Mouse (Mus musculus): ENCODE results near the gene Apoa2. TPM values are rescaled to one million over a fixed set of nuclear protein-coding genes. Genes with fewer than 3 reads are reported as not detected.

The Apoa2 gene
- total RNA-seq, 2 experiments from 2014 or later, result 3.7 to 6.9 TPM

Other genes starting within 250 kb of the Apoa2 start
- gene Fcgr2b, start 248.5 kb upstream of the Apoa2 start, total RNA-seq (2014; fragmentation: Nextera tagmentation), result 106 and 115 TPM in 2 replicates
- 106 and 143 TPM in 2 replicates for gene Fcgr2b, start 248.5 kb upstream of the Apoa2 start, total RNA-seq (2017)
- 0.58 and 2.9 TPM in 2 replicates for gene Fcgr4, start 206.1 kb upstream of the Apoa2 start, total RNA-seq (2014; fragmentation: Nextera tagmentation)
- 3.1 and 3.5 TPM in 2 replicates for gene Fcgr4, start 206.1 kb upstream of the Apoa2 start, total RNA-seq (2017)
- 274 and 310 TPM in 2 replicates for gene Fcgr3, start 160.1 kb upstream of the Apoa2 start, total RNA-seq (2014; fragmentation: Nextera tagmentation)
- 498 and 520 TPM in 2 replicates for gene Fcgr3, start 160.1 kb upstream of the Apoa2 start, total RNA-seq (2017)
- gene Cfap126, start 111.1 kb upstream of the Apoa2 start, total RNA-seq (2014; fragmentation: Nextera tagmentation), result 1.7 and 3.8 TPM in 2 replicates
- 0.47 and 1.5 TPM in 2 replicates for gene Cfap126, start 111.1 kb upstream of the Apoa2 start, total RNA-seq (2017)
- gene Sdhc, start 74.5 kb upstream of the Apoa2 start, total RNA-seq (2014; fragmentation: Nextera tagmentation), result 119 and 151 TPM in 2 replicates
- gene Sdhc, start 74.5 kb upstream of the Apoa2 start, total RNA-seq (2017), result 110 and 112 TPM in 2 replicates
- 2.0 TPM in 1 of 2 replicates, not detected in the other for gene Mpz, start 74.3 kb upstream of the Apoa2 start, total RNA-seq (2014; fragmentation: Nextera tagmentation)
- gene Mpz, start 74.3 kb upstream of the Apoa2 start, total RNA-seq (2017), result not detected in 2 replicates
- 11.7 and 11.8 TPM in 2 replicates for gene Pcp4l1, start 28.8 kb upstream of the Apoa2 start, total RNA-seq (2014; fragmentation: Nextera tagmentation)
- gene Pcp4l1, start 28.8 kb upstream of the Apoa2 start, total RNA-seq (2017), result 13.7 TPM in 2 replicates
- gene Nr1i3, start 11.1 kb upstream of the Apoa2 start, total RNA-seq (2014; fragmentation: Nextera tagmentation), result not detected in 2 replicates
- gene Nr1i3, start 11.1 kb upstream of the Apoa2 start, total RNA-seq (2017), result 0.10 and 0.17 TPM in 2 replicates
- 30.1 and 30.3 TPM in 2 replicates for gene Tomm40l, start 2.5 kb upstream of the Apoa2 start, total RNA-seq (2014; fragmentation: Nextera tagmentation)
- 20.7 and 21.2 TPM in 2 replicates for gene Tomm40l, start 2.5 kb upstream of the Apoa2 start, total RNA-seq (2017)
- 327 and 359 TPM in 2 replicates for gene Fcer1g, start 9.3 kb downstream of the Apoa2 start, total RNA-seq (2014; fragmentation: Nextera tagmentation)
- 143 and 171 TPM in 2 replicates for gene Fcer1g, start 9.3 kb downstream of the Apoa2 start, total RNA-seq (2017)
- not detected in 2 replicates for gene Adamts4, start 25.4 kb downstream of the Apoa2 start, total RNA-seq (2014; fragmentation: Nextera tagmentation)
- gene Adamts4, start 25.4 kb downstream of the Apoa2 start, total RNA-seq (2017), result not detected in 2 replicates
- 270 and 271 TPM in 2 replicates for gene Ndufs2, start 26.3 kb downstream of the Apoa2 start, total RNA-seq (2014; fragmentation: Nextera tagmentation)
- 358 and 391 TPM in 2 replicates for gene Ndufs2, start 26.3 kb downstream of the Apoa2 start, total RNA-seq (2017)
- gene B4galt3, start 45.3 kb downstream of the Apoa2 start, total RNA-seq (2014; fragmentation: Nextera tagmentation), result 24.7 and 25.6 TPM in 2 replicates
- gene B4galt3, start 45.3 kb downstream of the Apoa2 start, total RNA-seq (2017), result 14.7 and 19.0 TPM in 2 replicates
- 22.5 and 37.6 TPM in 2 replicates for gene Ppox, start 56.1 kb downstream of the Apoa2 start, total RNA-seq (2014; fragmentation: Nextera tagmentation)
- 16.8 and 25.3 TPM in 2 replicates for gene Ppox, start 56.1 kb downstream of the Apoa2 start, total RNA-seq (2017)
- gene Usp21, start 62.9 kb downstream of the Apoa2 start, total RNA-seq (2014; fragmentation: Nextera tagmentation), result 34.7 and 37.6 TPM in 2 replicates
- gene Usp21, start 62.9 kb downstream of the Apoa2 start, total RNA-seq (2017), result 20.0 and 22.8 TPM in 2 replicates
- gene Ufc1, start 70.0 kb downstream of the Apoa2 start, total RNA-seq (2014; fragmentation: Nextera tagmentation), result 142 and 143 TPM in 2 replicates
- gene Ufc1, start 70.0 kb downstream of the Apoa2 start, total RNA-seq (2017), result 108 and 113 TPM in 2 replicates
- 16.4 and 17.1 TPM in 2 replicates for gene Dedd, start 104.1 kb downstream of the Apoa2 start, total RNA-seq (2014; fragmentation: Nextera tagmentation)
- 12.9 and 16.8 TPM in 2 replicates for gene Dedd, start 104.1 kb downstream of the Apoa2 start, total RNA-seq (2017)
- gene Nit1, start 120.6 kb downstream of the Apoa2 start, total RNA-seq (2014; fragmentation: Nextera tagmentation), result 28.1 and 30.3 TPM in 2 replicates
- 24.6 and 33.8 TPM in 2 replicates for gene Nit1, start 120.6 kb downstream of the Apoa2 start, total RNA-seq (2017)
- 35.6 and 62.6 TPM in 2 replicates for gene Pfdn2, start 120.6 kb downstream of the Apoa2 start, total RNA-seq (2014; fragmentation: Nextera tagmentation)
- gene Pfdn2, start 120.6 kb downstream of the Apoa2 start, total RNA-seq (2017), result 15.2 and 28.0 TPM in 2 replicates
- not detected in 2 replicates for gene Klhdc9, start 135.7 kb downstream of the Apoa2 start, total RNA-seq (2014; fragmentation: Nextera tagmentation)
- 0.52 and 0.77 TPM in 2 replicates for gene Klhdc9, start 135.7 kb downstream of the Apoa2 start, total RNA-seq (2017)
- 1.5 and 2.4 TPM in 2 replicates for gene Nectin4, start 145.0 kb downstream of the Apoa2 start, total RNA-seq (2014; fragmentation: Nextera tagmentation)
- 0.99 and 1.6 TPM in 2 replicates for gene Nectin4, start 145.0 kb downstream of the Apoa2 start, total RNA-seq (2017)
- gene Arhgap30, start 163.9 kb downstream of the Apoa2 start, total RNA-seq (2014; fragmentation: Nextera tagmentation), result 47.2 and 53.5 TPM in 2 replicates
- gene Arhgap30, start 163.9 kb downstream of the Apoa2 start, total RNA-seq (2017), result 63.0 and 67.1 TPM in 2 replicates
- gene Usf1, start 186.3 kb downstream of the Apoa2 start, total RNA-seq (2014; fragmentation: Nextera tagmentation), result 51.3 and 64.2 TPM in 2 replicates
- 71.0 and 71.5 TPM in 2 replicates for gene Usf1, start 186.3 kb downstream of the Apoa2 start, total RNA-seq (2017)
- 10.1 and 14.9 TPM in 2 replicates for gene Tstd1, start 193.8 kb downstream of the Apoa2 start, total RNA-seq (2014; fragmentation: Nextera tagmentation)
- 3.7 TPM in 1 of 2 replicates, not detected in the other for gene Tstd1, start 193.8 kb downstream of the Apoa2 start, total RNA-seq (2017)
- not detected in 2 replicates for gene F11r, start 212.5 kb downstream of the Apoa2 start, total RNA-seq (2014; fragmentation: Nextera tagmentation)
- 5.8 TPM in 1 of 2 replicates, not detected in the other for gene F11r, start 212.5 kb downstream of the Apoa2 start, total RNA-seq (2017)

Data from granulocyte monocyte progenitor cell, adult 5-6 weeks (primary cell).